Mouse (Mus musculus): ENCODE results near the gene Cdk11b.
"Not testable (repeated sequence)": the region's sequence is repeated elsewhere in the genome, so short reads cannot be mapped to it uniquely, and the experiment has no call there.

DNA sequence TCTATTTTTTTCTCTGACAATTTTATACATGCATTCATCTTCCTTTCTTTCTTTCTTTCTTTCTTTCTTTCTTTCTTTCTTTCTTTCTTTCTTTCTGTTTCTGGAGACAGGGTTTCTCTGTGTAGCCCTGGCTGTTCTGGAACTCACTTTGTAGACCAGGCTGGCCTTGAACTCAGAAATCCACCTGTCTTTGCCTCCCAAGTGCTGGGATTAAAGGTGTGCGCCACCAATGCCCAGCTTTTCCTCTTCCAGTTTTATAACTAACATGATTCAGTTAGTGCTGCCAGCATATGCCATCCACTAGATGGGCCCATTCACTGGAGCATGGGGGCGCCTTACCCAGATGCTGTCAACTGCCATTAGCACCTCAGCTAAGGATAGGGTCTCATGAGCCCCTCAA is 20.7 kb downstream of the Cdk11b start, which contains the start of gene Gm10563:
- TF ChIP-seq CTCF (IDR thresholded peaks at IDR 0.05; ENCODE audit: low read depth, low read length); POLR2A (IDR thresholded peaks at IDR 0.05; ENCODE audit: borderline replicate concordance, low read depth, low read length): not testable (repeated sequence)

All from bone marrow macrophage, adult 2 months (primary cell).